Mouse (Mus musculus) cortical plate, adult 2 months (tissue): ENCODE results near the gene Limch1.

Source experiments
- CTCF ChIP-seq: fragments of 200-500 bp; IDR thresholded peaks from 2 replicates; pipeline ENCODE4 v1.5.1; 2011; ENCODE audit warnings: mild to moderate bottlenecking, control low read depth, low read length; ENCODE audit not compliant: insufficient read depth; ENCODE audit errors: extremely low read depth
- POLR2A ChIP-seq: fragments of 200-500 bp; IDR thresholded peaks from 2 replicates; pipeline ENCODE4 v1.6.1; 2011; ENCODE audit warnings: mild to moderate bottlenecking, low read length, control low read depth; ENCODE audit not compliant: insufficient read depth; ENCODE audit errors: extremely low read depth

GRCm38 (mm10) chr5:67090856-67091255 lies 345.2 kb downstream of the Limch1 start:
- no peak for TF ChIP-seq CTCF
- TF ChIP-seq POLR2A: no peak
